Mouse (Mus musculus) MN1 (cell line): ENCODE results near the gene Olfr1328.
"Not testable (repeated sequence)": the region's sequence is repeated elsewhere in the genome, so short reads cannot be mapped to it uniquely, and the experiment has no call there.

Experiments used
- DNase-seq: peaks from one replicate; pipeline ENCODE4 v3.0.0-alpha.2; 2016; ENCODE audit warnings: low spot score

Gene Olfr1328

GRCm38 (mm10) chr4:118938512-118938911 is at the start of gene Olfr1328:
Gene Olfr1328, minus strand, starts transcription at chr4:118938612.
- no peak for DNase-seq

- no peak for DNase-seq
Observed at GRCm38 (mm10) chr4:118985291-118985690, 46.9 kb upstream of the Olfr1328 start.

GRCm38 (mm10) chr4:118973281-118973680 is 34.9 kb upstream of the Olfr1328 start:
- no peak for DNase-seq

DNA sequence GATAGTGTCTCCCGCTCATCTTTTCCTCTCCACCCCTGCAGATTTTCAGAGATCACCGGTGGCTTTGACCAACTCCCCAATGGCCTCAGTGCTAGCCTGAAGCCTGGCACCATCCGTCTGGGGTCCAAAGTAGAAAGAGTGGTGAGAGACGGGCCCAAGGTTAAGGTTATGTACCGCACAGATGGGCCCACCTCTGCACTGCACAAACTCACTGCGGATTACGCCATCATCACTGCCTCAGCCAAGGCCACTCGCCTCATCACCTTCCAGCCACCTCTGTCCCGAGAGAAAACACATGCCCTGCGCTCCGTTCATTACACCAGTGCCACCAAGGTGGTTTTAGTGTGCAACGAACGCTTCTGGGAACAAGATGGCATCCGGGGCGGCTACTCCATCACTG is 29.3 kb upstream of the Olfr1328 start:
- no peak for DNase-seq

GRCm38 (mm10) chr4:118961141-118961628 is 22.8 kb upstream of the Olfr1328 start, which contains the start of gene Lao1:
Gene Lao1, plus strand, starts transcription at chr4:118961578.
- no peak for DNase-seq

DNA sequence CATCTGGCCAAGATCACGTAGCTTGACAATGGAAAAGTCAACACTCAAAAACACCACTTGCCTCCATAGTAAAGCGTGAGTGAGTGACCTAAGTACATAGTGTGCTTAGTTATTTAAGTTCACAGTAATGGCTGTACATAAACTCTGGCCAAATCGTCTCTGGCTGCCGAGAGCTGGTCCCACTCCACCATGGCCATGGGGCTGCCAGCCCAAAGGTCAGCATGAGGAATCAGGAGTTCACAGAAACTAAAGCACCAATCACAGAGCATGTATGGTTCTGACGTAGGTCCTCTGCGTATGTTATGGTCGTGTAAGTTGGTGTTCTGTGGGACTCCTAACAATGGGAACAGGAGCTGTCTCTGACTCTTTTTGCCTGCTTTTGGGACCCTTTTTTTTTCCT is 20.4 kb upstream of the Olfr1328 start:
- DNase-seq, result no peak

DNA sequence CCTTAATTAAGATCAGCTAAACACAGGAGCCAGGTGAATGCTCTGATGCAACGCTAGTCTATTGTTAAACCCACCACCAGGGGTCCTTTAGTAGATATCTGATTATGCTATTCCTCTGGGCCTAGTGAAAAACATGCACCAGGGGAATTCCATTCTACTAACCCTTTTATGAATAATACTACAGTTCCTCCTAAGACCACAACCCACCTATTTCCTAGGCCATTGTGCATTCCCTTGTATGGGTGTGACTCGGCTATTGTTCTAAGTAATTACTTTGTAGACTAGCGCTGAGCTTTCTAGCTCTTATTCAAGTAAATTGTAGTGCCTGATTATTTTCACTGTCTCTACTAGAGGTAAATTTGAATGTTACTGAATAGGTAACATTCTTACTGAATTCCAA is 7.1 kb downstream of the Olfr1328 start:
- not testable (repeated sequence) for DNase-seq

DNA sequence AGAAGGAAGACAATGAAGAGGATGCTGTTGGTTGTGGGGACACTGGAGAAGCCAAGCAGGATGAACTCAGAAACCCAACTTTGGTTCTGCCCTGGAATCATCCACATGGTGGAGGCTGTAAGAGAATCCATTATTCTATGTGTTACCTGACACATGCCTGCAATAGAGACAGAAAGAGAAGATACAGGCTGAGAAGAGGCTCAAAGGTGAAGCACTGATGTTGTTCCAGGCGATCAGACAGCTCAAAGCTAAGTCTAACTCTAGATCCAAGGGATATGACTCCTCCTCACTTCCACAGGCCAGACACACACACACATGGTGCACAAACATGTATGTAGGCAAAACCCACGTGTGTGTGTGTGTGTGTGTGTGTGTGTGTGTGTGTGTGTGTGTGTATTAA is 21.0 kb downstream of the Olfr1328 start, which contains the start of gene Olfr1329:
TSS of gene Olfr1329 (minus strand) at position 101 of the 400 bp plus-strand sequence.
- not testable (repeated sequence) for DNase-seq

DNA sequence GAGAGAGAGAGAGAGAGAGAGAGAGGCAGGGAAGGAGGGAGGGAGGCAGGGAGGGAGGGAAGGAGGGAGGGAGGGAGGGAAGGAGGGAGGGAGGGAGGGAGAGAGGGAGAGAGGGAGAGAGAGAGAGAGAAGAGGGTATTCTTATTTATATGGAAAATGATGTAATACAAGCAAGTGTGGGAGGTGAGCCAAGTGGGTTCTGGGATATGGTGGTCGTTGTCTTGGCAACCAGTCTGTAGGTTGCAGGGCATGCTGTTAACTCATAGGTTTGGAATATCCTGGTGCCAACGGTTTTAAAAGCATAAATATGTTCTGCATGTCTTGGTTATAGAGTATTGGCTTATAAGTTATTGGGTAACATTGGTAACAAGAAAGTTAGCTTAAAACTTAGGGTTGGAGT is 36.4 kb downstream of the Olfr1328 start:
- no peak for DNase-seq

DNA sequence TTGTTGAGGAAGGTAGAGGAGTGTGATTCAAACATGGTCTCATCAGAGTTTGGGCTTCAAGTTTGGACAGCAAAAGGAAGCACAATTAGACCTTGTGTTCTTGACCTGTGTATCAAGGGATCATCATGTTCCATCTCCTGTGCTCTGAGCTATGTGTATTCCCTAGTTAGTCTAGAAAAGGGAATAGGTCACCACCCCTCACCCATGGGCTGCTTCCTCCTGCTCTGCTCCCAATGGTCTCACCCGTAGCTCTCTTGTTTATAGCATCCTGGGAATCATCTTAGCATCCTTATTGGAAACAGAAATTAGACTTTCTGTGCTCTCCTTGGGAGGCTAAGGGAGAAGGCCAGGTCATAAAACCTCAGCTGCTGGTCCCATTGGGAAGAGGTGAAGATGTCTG is 50.1 kb downstream of the Olfr1328 start, which contains the start of gene Olfr1330:
TSS of gene Olfr1330 (plus strand) at position 301 of the 400 bp plus-strand sequence.
- no peak for DNase-seq
